In genomic region chr5:53134003-53134402, GRCm38 (mm10) we compare ENCODE assay signal across 13 mouse cellular contexts.
A peak's percentile ranks its signal among the peaks of the same experiment; 100 is the strongest.
DNase-seq lines count a peak whose midpoint lies in the region; ATAC-seq and TF ChIP-seq lines count a peak whose summit lies in the region.
"Had no signal": no experiment of that assay in that cellular context is flagged by ENCODE, and none has a peak within 500 bp of the region (broad histone marks: within the 10 kb centered on the region; RNA-seq: fewer than 3 reads in every experiment).

No protein-coding gene starts in this region.

- peaks cover 14% of the 10 kb centered on the region for H3K36me3 ChIP-seq in kidney, embryonic 15.5 days
- no peaks in the 10 kb centered on the region for H3K36me3 ChIP-seq in limb, embryonic 10.5 days
- H3K36me3 ChIP-seq: heart, embryonic 13.5 days; lung, embryonic 15.5 days; neural tube, embryonic 15.5 days had no signal

- no peak for TF ChIP-seq CTCF in cerebellum, adult 2 months (IDR thresholded peaks at IDR 0.05; ENCODE audit: borderline replicate concordance, insufficient read depth, low read depth, low read length)

- no peak overlapping the region for H3K9ac ChIP-seq in kidney, embryonic 15.5 days
- H3K9ac ChIP-seq: heart, embryonic 13.5 days; lung, embryonic 15.5 days; neural tube, embryonic 15.5 days had no signal

- WGBS in cerebellum, adult 2 months = 99% methylated on average over 2 of the region's 2 CpGs
- WGBS in kidney, embryonic 15.5 days = 74% methylated on average over 2 of the region's 2 CpGs
- WGBS in limb, embryonic 10.5 days = 88% methylated on average over 2 of the region's 2 CpGs

- H3K27me3 ChIP-seq in cerebellum, adult 2 months (ENCODE audit: control insufficient read depth, insufficient read depth, low read length) = no peaks in the 10 kb centered on the region
- no peaks in the 10 kb centered on the region for H3K27me3 ChIP-seq in kidney, embryonic 15.5 days
- H3K27me3 ChIP-seq in limb, embryonic 10.5 days (ENCODE audit: low read depth, poor library complexity, severe bottlenecking) = no peaks in the 10 kb centered on the region
- H3K27me3 ChIP-seq: heart, embryonic 13.5 days; lung, embryonic 15.5 days; neural tube, embryonic 15.5 days had no signal

- H3K4me2 ChIP-seq in kidney, embryonic 15.5 days = no peak overlapping the region
- H3K4me2 ChIP-seq: heart, embryonic 13.5 days; lung, embryonic 15.5 days; neural tube, embryonic 15.5 days had no signal

- H3K27ac ChIP-seq in cerebellum, adult 2 months (ENCODE audit: insufficient read depth, low read length) = no peak overlapping the region
- no peak overlapping the region for H3K27ac ChIP-seq in kidney, embryonic 15.5 days
- no peak overlapping the region for H3K27ac ChIP-seq in limb, embryonic 10.5 days
- H3K27ac ChIP-seq: heart, embryonic 13.5 days; lung, embryonic 15.5 days; neural tube, embryonic 15.5 days had no signal

- no peak for TF ChIP-seq POLR2A in cerebellum, adult 2 months (IDR thresholded peaks at IDR 0.05; ENCODE audit: borderline replicate concordance, insufficient read depth, low read length)

- H3K4me1 ChIP-seq in cerebellum, adult 2 months (ENCODE audit: control insufficient read depth, insufficient read depth, low read length) = peaks cover 13% of the 10 kb centered on the region
- H3K4me1 ChIP-seq in kidney, embryonic 15.5 days = no peaks in the 10 kb centered on the region
- H3K4me1 ChIP-seq in limb, embryonic 10.5 days = no peaks in the 10 kb centered on the region
- H3K4me1 ChIP-seq: lung, embryonic 15.5 days; neural tube, embryonic 15.5 days had no signal

- DNase-seq in cerebellum, adult 9-10 months = peak; percentile 38
- no peak for DNase-seq in cerebellum, adult 2 months
- DNase-seq in kidney, postnatal 4 days = peak; percentile 22 to 24
- DNase-seq in 3T3-L1 (ENCODE audit: low read depth, low spot score) (peak; percentile 9), R1 (ENCODE audit: low read depth, low spot score) (peak; percentile 23)
- no peak for DNase-seq in limb, embryonic 10.5 days (ENCODE audit: low spot score)
- DNase-seq in adrenal gland, postnatal 14 days = no peak
- DNase-seq: cerebellum, adult 9-11 months; retina, postnatal 1 day had no signal

- ATAC-seq in kidney, embryonic 15.5 days (replicated peaks; ENCODE audit: low FRiP score) = no peak

- no peaks in the 10 kb centered on the region for H3K9me3 ChIP-seq in kidney, embryonic 15.5 days (replicated peaks)
- no peaks in the 10 kb centered on the region for H3K9me3 ChIP-seq in limb, embryonic 10.5 days (replicated peaks)
- H3K9me3 ChIP-seq: heart, embryonic 13.5 days; lung, embryonic 15.5 days; neural tube, embryonic 15.5 days had no signal

- no peak overlapping the region for H3K4me3 ChIP-seq in cerebellum, adult 2 months (replicated peaks; ENCODE audit: insufficient read depth, low read depth, low read length)
- no peak overlapping the region for H3K4me3 ChIP-seq in kidney, embryonic 15.5 days (replicated peaks)
- no peak overlapping the region for H3K4me3 ChIP-seq in limb, embryonic 10.5 days
- H3K4me3 ChIP-seq: heart, embryonic 13.5 days; lung, embryonic 15.5 days; neural tube, embryonic 15.5 days had no signal

Comparison
In these comparisons a context has a peak if more than half of its experiments do, and no peak if none do; other contexts are left out.
1. DNase-seq: peak in cerebellum, adult 9-10 months (single experiment), kidney, postnatal 4 days (2 of 2), 3T3-L1 (single experiment) and R1 (single experiment); none in cerebellum, adult 2 months (0 of 2), limb, embryonic 10.5 days (single experiment) and adrenal gland, postnatal 14 days (single experiment).